Mouse (Mus musculus) embryonic facial prominence, embryonic 13.5 days (tissue): ENCODE data around the gene Pnp2. TPM values are rescaled to one million over a fixed set of nuclear protein-coding genes. Genes with fewer than 3 reads are reported as not detected.
"Not testable (repeated sequence)": the region's sequence is repeated elsewhere in the genome, so short reads cannot be mapped to it uniquely, and the experiment has no call there.

Experiments
- ATAC-seq: fragments of 200-750 bp; cut with Nextera tagmentation; 2 replicates; pipeline ENCODE4 v1.8.0; 2017; ENCODE audit warnings: low read depth; ENCODE audit not compliant: insufficient number of reproducible peaks, insufficient read depth, low FRiP score, low TSS enrichment
- H3K27ac ChIP-seq: fragments of 300-500 bp; sonication (generic); 2 replicates; pipeline ENCODE4 v1.5.1; 2015; ENCODE audit warnings: moderate library complexity, mild to moderate bottlenecking, inconsistent platforms
- H3K27me3 ChIP-seq: fragments of 300-500 bp; sonication (generic); 2 replicates; pipeline ENCODE4 v1.6.1; 2015; ENCODE audit warnings: mild to moderate bottlenecking, inconsistent platforms
- H3K36me3 ChIP-seq: fragments of 300-500 bp; sonication (generic); 2 replicates; pipeline ENCODE4 v1.6.1; 2015; ENCODE audit warnings: mild to moderate bottlenecking, inconsistent platforms
- H3K4me1 ChIP-seq: fragments of 300-500 bp; sonication (generic); 2 replicates; pipeline ENCODE4 v1.6.1; 2015; ENCODE audit warnings: inconsistent platforms
- H3K4me2 ChIP-seq: fragments of 300-500 bp; sonication (generic); 2 replicates; pipeline ENCODE4 v1.6.1; 2015; ENCODE audit warnings: moderate library complexity, mild to moderate bottlenecking, inconsistent platforms
- H3K4me3 ChIP-seq: fragments of 300-500 bp; sonication (generic); 2 replicates; pipeline ENCODE4 v1.5.1; 2015; ENCODE audit warnings: mild to moderate bottlenecking, inconsistent platforms
- H3K9ac ChIP-seq: fragments of 300-500 bp; sonication (generic); 2 replicates; pipeline ENCODE4 v1.6.1; 2015; ENCODE audit warnings: mild to moderate bottlenecking, inconsistent platforms
- H3K9me3 ChIP-seq: fragments of 300-500 bp; sonication (generic); 2 replicates; pipeline ENCODE4 v1.6.1; 2016; ENCODE audit warnings: inconsistent platforms
- WGBS: fragments of 180-500 bp; shearing (Covaris S2); methylation state at CpG from one replicate; pipeline ENCODE4 v1.1.7; 2015; ENCODE audit warnings: mixed read lengths; 5-methylcytosine and 5-hydroxymethylcytosine counted together
- polyA plus RNA-seq: library from polyadenylated mRNA; unstranded; fragments of >200 nt; fragmentation: Nextera tagmentation; extraction: Ambion mirVana; gene quantifications from 2 replicates; pipeline ENCODE4 v1.2.1, GENCODE M21; 2015

The Pnp2 gene
- polyA plus RNA-seq, 1 experiment from 2014 or later: 0.39 TPM

DNA sequence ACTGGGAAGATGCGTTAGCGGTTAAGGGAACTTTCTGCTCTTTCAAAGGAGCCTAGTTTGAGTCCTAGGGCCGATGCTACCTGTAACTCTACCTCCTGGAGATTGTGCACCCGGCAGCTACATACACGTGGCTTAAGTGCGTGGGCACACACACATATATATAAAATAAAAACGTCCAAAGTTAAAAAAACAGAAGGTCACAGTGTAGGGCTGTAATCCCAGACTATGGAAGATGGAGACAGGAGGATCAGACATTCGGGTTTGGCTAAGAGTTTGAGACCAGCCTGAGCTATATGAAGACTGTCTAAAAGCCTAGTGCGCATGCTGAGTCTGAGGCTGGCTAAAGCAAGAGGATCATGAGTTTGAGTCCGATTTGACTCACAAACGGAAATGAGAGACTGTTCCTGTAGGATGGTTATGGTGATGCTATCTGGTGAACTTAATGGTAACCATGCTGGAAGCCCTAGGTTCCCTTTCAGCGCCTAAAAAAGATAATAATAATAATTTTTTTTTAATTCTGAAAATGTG, 24.2 kb upstream of the Pnp2 start:
- Histone ChIP-seq H3K4me2 (peak overlapping the region; percentile 64), H3K9me3 (no peaks in the 10 kb centered on the region), H3K4me3 (peak overlapping the region; percentile 98), H3K27me3 (no peaks in the 10 kb centered on the region), H3K36me3 (peaks cover 30% of the 10 kb centered on the region), H3K27ac (peak overlapping the region; percentile 95), H3K4me1 (peaks cover 19% of the 10 kb centered on the region), H3K9ac (peak overlapping the region; percentile 73)
- WGBS: 11% methylated on average over 12 of the region's 12 CpGs
- no peak for ATAC-seq

DNA sequence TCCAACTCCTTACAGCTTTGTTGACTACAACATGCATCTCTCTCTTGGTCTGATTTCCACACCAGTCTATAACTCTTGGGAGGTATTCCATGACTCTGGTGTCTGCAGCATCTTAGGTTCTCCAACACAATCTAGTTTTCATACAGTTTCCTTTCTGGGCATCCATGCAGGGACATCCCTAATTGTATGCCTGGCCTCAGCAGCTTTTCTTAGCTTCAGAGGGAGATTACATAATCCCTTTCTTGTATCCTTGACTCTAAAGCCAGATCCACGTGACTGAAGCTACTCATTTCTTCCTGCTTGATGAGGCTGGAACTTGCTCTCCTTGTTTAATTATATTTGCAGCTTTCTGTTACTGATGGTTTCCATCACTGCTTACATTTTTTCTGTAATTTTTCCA, 19.1 kb upstream of the Pnp2 start:
- H3K9me3 ChIP-seq: no peaks in the 10 kb centered on the region
- no peaks in the 10 kb centered on the region for H3K27me3 ChIP-seq
- 56% methylated on average over 1 of the region's 1 CpGs for WGBS
- H3K9ac ChIP-seq: no peak overlapping the region
- H3K4me3 ChIP-seq: no peak overlapping the region
- H3K4me1 ChIP-seq: peaks cover 4% of the 10 kb centered on the region
- no peak for ATAC-seq
- no peaks in the 10 kb centered on the region for H3K36me3 ChIP-seq
- no peak overlapping the region for H3K4me2 ChIP-seq
- no peak overlapping the region for H3K27ac ChIP-seq

- H3K4me3 ChIP-seq: no peak overlapping the region
- no peaks in the 10 kb centered on the region for H3K36me3 ChIP-seq
- no peaks in the 10 kb centered on the region for H3K4me1 ChIP-seq
- no peak overlapping the region for H3K9ac ChIP-seq
- no peak overlapping the region for H3K4me2 ChIP-seq
- no peaks in the 10 kb centered on the region for H3K9me3 ChIP-seq
- no peak overlapping the region for H3K27ac ChIP-seq
- WGBS: 86% methylated on average over 3 of the region's 3 CpGs
- no peaks in the 10 kb centered on the region for H3K27me3 ChIP-seq
- ATAC-seq: no peak
Observed at GRCm38 (mm10) chr14:50938119-50938908, 17.5 kb upstream of the Pnp2 start.

- Histone ChIP-seq H3K36me3 (no peaks in the 10 kb centered on the region), H3K27ac (no peak overlapping the region), H3K9me3 (no peaks in the 10 kb centered on the region), H3K4me2 (no peak overlapping the region), H3K9ac (no peak overlapping the region), H3K27me3 (no peaks in the 10 kb centered on the region), H3K4me3 (no peak overlapping the region), H3K4me1 (no peaks in the 10 kb centered on the region)
- 39% methylated on average over 2 of the region's 2 CpGs for WGBS
- ATAC-seq: no peak
Observed at GRCm38 (mm10) chr14:50938940-50939339, 16.9 kb upstream of the Pnp2 start.

DNA sequence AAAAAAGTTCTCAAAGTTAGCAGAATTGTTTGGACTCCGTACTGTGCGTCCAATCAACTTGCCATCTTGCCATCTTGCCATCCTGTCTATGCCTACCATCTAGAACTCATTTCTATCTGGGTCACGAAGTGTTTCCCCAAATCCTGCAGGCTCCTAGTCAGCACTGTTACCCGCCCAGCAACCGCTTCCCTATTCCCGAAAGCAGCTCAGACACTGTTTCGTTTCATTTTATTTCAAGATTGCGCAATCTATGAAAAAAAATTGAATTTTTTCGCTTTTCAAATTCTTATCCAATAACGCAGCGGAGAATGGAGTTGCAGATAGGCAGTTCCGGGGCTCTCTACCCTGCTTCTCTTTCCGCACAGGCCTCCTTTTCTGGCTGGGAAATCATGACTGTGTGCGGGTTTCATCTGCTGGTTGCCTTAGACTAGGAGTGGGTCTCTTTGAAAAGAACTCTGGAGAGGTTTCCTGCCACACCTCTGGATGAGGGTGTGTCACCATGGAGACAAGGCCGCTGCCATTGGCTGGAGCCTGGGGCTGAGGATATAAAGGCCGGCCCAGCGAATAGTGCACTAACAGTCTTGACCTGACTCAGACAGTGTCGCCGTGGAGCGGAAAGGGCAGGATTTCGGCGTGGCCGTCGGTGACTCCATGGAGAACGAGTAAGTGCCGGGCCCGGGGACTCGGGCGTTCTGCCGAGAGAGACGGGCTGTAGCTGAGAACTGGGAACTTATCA, 11.7 kb upstream of the Pnp2 start, which contains the start of gene Gm49342:
TSS of gene Gm49342 (plus strand) at position 586 of the 736 bp plus-strand sequence.
- Histone ChIP-seq H3K9ac (peak within 1 kb of the TSS; percentile 67), H3K36me3 (0 out of 2 replicates have a peak, but pooled peaks cover under 1% of the 10 kb centered on the region), H3K27ac (peak within 1 kb of the TSS; percentile 89), H3K4me1 (peaks cover 6% of the 10 kb centered on the region), H3K4me3 (peak within 1 kb of the TSS; percentile 50), H3K9me3 (no peaks in the 10 kb centered on the region), H3K4me2 (peak within 1 kb of the TSS; percentile 69), H3K27me3 (no peaks in the 10 kb centered on the region)
- 16% methylated on average over 31 of the region's 31 CpGs for WGBS
- peak; percentile 95 for ATAC-seq

DNA sequence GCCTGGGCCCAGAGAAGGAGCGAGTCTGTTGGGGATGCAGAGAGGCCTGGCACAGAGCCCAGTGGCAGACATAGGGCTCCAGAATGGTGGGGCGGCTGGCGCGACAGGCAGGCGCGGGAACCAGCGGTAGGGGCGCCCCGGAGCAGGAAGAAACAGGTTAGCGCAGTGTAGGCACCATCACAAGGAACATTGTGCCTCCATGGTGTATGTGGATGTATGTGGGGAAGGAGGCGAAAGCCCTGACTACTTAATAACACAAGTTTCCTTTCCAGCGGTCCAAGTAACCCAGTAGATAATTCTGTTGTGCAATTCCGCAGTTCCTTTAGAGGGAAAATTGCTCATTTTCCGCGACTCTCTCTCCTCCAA, 11.1 kb upstream of the Pnp2 start:
- Histone ChIP-seq H3K4me2 (peak overlapping the region; percentile 69), H3K9ac (peak overlapping the region; percentile 67), H3K4me3 (peak overlapping the region; percentile 50), H3K27ac (peak overlapping the region; percentile 89)
- WGBS: 0% methylated on average over 15 of the region's 15 CpGs
- H3K9me3 ChIP-seq, H3K36me3 ChIP-seq, H3K27me3 ChIP-seq, H3K4me1 ChIP-seq: not testable (repeated sequence)
- ATAC-seq: peak; percentile 94

- ATAC-seq, H3K36me3 ChIP-seq, H3K27me3 ChIP-seq, H3K9me3 ChIP-seq, H3K4me1 ChIP-seq: not testable (repeated sequence)
- WGBS: 13% methylated on average over 6 of the region's 6 CpGs
- Histone ChIP-seq H3K4me3 (peak overlapping the region; percentile 50), H3K27ac (peak overlapping the region; percentile 89), H3K9ac (peak overlapping the region; percentile 67), H3K4me2 (peak overlapping the region; percentile 69)
Observed at GRCm38 (mm10) chr14:50945081-50945480, 10.7 kb upstream of the Pnp2 start.

GRCm38 (mm10) chr14:50945526-50945925, 10.3 kb upstream of the Pnp2 start:
- 29% methylated on average over 3 of the region's 3 CpGs for WGBS
- H3K9me3 ChIP-seq, H3K27ac ChIP-seq, H3K36me3 ChIP-seq, H3K27me3 ChIP-seq, ATAC-seq, H3K4me1 ChIP-seq: not testable (repeated sequence)
- Histone ChIP-seq H3K9ac (0 out of 2 replicates have a peak overlapping the region, but pooled peaks have one; percentile 67), H3K4me3 (peak overlapping the region; percentile 50), H3K4me2 (peak overlapping the region; percentile 69)

- Histone ChIP-seq H3K4me1 (0 out of 2 replicates have a peak, but pooled peaks cover 4% of the 10 kb centered on the region), H3K9me3 (no peaks in the 10 kb centered on the region), H3K4me3 (no peak overlapping the region), H3K4me2 (no peak overlapping the region), H3K36me3 (peaks cover 10% of the 10 kb centered on the region), H3K9ac (no peak overlapping the region), H3K27me3 (no peaks in the 10 kb centered on the region), H3K27ac (no peak overlapping the region)
- no peak for ATAC-seq
- 87% methylated on average over 10 of the region's 10 CpGs for WGBS
Observed at GRCm38 (mm10) chr14:50955487-50955886, 305 bp upstream of the Pnp2 start.

DNA sequence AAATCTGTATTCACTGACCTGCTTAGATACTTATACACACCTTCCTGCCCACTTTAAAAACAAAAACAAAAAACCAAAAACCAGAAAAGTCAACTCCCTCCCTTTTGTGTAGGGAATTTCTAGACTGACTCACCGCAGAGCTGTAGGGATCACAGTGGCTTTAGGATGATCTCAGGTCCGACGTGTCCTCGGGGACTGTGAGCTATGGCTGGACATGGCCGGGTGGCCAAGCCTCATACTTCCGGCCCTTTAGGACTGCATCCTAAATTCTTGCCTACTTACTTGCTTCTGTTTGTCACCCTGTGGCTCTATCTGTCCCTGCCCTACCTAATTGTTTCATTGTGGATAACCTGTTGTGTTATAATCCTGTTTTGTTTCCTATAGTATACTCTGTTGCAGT, 932 bp downstream of the Pnp2 start:
- ATAC-seq, H3K27me3 ChIP-seq, H3K27ac ChIP-seq, H3K4me3 ChIP-seq, H3K9ac ChIP-seq, H3K4me2 ChIP-seq, H3K36me3 ChIP-seq, H3K9me3 ChIP-seq, H3K4me1 ChIP-seq: not testable (repeated sequence)
- WGBS: 81% methylated on average over 6 of the region's 6 CpGs

- H3K9me3 ChIP-seq, H3K4me2 ChIP-seq, H3K36me3 ChIP-seq, H3K27ac ChIP-seq, H3K4me1 ChIP-seq, H3K27me3 ChIP-seq, H3K9ac ChIP-seq, H3K4me3 ChIP-seq, ATAC-seq: not testable (repeated sequence)
- 63% methylated on average over 3 of the region's 3 CpGs for WGBS
Observed at GRCm38 (mm10) chr14:50957146-50957545, 1.4 kb downstream of the Pnp2 start.
